Mouse (Mus musculus): ENCODE measurements around the gene Ctnna2. TPM values are rescaled to one million over a fixed set of nuclear protein-coding genes. Genes with fewer than 3 reads are reported as not detected.

Ctnna2 gene
- polyA plus RNA-seq, 1 experiment from 2014 or later = 7.2 TPM

DNA sequence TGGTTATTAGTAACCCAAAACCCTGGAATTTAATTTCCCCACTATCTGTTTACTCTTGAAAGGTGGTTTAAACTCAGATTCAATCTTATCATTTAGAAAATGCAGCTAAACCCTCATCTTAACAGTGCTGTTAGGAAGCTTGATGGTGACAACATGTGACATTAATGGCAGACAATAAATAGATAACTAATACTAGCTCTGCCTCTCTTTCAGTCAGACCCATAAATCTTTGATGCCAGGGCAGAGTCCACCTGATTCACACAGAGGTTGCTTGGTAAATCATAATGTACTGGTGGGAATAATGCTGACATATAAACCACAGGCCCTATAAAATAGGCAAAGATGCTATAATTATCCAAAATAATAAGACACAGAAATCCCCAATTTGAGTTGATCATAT lies 398.6 kb downstream of the Ctnna2 start:
- Histone ChIP-seq H3K27me3 (ENCODE audit: control insufficient read depth, insufficient read depth, low read length) (no peaks in the 10 kb centered on the region), H3K4me3 (replicated peaks; ENCODE audit: low read length) (no peak overlapping the region), H3K4me1 (ENCODE audit: control insufficient read depth, insufficient read depth, low read length) (no peaks in the 10 kb centered on the region), H3K9ac (ENCODE audit: low read length) (no peak overlapping the region), H3K36me3 (ENCODE audit: control insufficient read depth, insufficient read depth, low read length) (no peaks in the 10 kb centered on the region), H3K27ac (ENCODE audit: low read length) (no peak overlapping the region), H3K9me3 (replicated peaks; ENCODE audit: control insufficient read depth, low read length) (no peaks in the 10 kb centered on the region), H3K4me2 (ENCODE audit: low read depth, low read length) (no peak overlapping the region)
- ATAC-seq (ENCODE audit: insufficient read depth, low FRiP score) = no peak

DNA sequence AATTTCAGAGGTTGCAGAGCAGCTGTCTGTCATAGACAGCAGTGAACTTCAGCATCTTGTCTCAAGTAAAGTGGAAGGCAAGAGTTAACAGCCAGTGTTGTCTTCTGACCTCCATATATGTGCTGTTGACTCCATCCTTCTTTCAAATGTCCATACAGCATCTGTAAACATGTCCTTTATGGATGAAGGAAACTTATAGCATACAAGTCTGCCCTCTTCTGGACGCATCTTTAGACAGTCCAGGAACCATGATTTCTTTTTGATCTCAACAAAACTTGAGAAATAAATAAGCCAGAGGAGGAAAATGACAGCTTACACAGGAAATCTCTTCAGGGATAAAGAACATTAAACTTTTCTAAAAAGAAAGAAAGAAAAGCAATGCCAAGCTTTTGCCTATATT lies 400.9 kb downstream of the Ctnna2 start:
- WGBS = 48% methylated on average over 1 of the region's 1 CpGs
- H3K4me3 ChIP-seq (replicated peaks; ENCODE audit: low read length) = no peak overlapping the region
- H3K36me3 ChIP-seq (ENCODE audit: control insufficient read depth, insufficient read depth, low read length) = no peaks in the 10 kb centered on the region
- H3K9me3 ChIP-seq (replicated peaks; ENCODE audit: control insufficient read depth, low read length) = no peaks in the 10 kb centered on the region
- no peaks in the 10 kb centered on the region for H3K4me1 ChIP-seq (ENCODE audit: control insufficient read depth, insufficient read depth, low read length)
- H3K9ac ChIP-seq (ENCODE audit: low read length) = no peak overlapping the region
- no peaks in the 10 kb centered on the region for H3K27me3 ChIP-seq (ENCODE audit: control insufficient read depth, insufficient read depth, low read length)
- no peak for ATAC-seq (ENCODE audit: insufficient read depth, low FRiP score)
- H3K4me2 ChIP-seq (ENCODE audit: low read depth, low read length) = no peak overlapping the region
- H3K27ac ChIP-seq (ENCODE audit: low read length) = no peak overlapping the region

DNA sequence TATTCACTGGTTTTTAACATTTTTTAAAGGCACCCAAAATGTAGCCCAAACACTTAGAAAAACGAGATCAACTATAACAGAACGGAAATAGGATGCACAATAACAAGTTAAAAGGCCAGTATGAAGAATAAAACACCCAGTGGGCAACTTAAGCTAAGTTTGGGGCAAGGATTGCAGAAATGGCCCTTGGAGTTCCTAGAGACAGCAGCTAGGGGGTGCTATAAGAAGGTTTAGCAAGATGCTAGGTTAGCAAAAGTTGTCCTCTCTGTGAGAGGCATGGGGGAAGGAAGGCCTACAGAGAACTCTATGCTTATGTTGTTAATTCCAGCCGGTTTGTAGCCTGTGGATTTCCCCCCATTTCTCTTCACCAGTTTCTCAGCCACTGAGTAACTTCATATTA lies 401.9 kb downstream of the Ctnna2 start:
- WGBS = 45% methylated on average over 3 of the region's 3 CpGs
- Histone ChIP-seq H3K4me3 (replicated peaks; ENCODE audit: low read length) (no peak overlapping the region), H3K36me3 (ENCODE audit: control insufficient read depth, insufficient read depth, low read length) (no peaks in the 10 kb centered on the region), H3K9me3 (replicated peaks; ENCODE audit: control insufficient read depth, low read length) (no peaks in the 10 kb centered on the region), H3K27me3 (ENCODE audit: control insufficient read depth, insufficient read depth, low read length) (no peaks in the 10 kb centered on the region), H3K9ac (ENCODE audit: low read length) (no peak overlapping the region), H3K27ac (ENCODE audit: low read length) (no peak overlapping the region), H3K4me2 (ENCODE audit: low read depth, low read length) (no peak overlapping the region), H3K4me1 (ENCODE audit: control insufficient read depth, insufficient read depth, low read length) (no peaks in the 10 kb centered on the region)
- no peak for ATAC-seq (ENCODE audit: insufficient read depth, low FRiP score)

DNA sequence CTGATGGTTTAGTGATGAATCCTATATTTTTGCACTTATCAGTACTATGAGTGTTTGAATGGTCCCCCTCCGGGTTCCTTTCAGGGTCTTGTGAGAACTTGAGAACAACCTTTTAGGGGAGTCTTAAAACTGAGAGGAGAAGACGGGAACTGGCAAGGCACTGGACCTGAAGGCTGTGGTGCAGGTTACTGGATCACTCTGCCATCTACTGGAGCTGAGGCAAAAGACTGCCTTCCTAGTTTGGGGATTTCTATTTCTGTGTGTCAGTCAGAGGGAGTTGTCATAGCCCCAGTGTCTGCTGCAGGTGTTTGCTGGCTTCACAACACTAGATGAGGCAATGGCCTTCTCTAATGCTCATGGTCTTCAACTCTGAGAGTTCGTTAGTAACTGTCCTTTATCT lies 406.9 kb downstream of the Ctnna2 start:
- no peak overlapping the region for H3K4me3 ChIP-seq (replicated peaks; ENCODE audit: low read length)
- H3K36me3 ChIP-seq (ENCODE audit: control insufficient read depth, insufficient read depth, low read length) = no peaks in the 10 kb centered on the region
- H3K27ac ChIP-seq (ENCODE audit: low read length) = no peak overlapping the region
- H3K9ac ChIP-seq (ENCODE audit: low read length) = no peak overlapping the region
- H3K9me3 ChIP-seq (replicated peaks; ENCODE audit: control insufficient read depth, low read length) = no peaks in the 10 kb centered on the region
- H3K4me1 ChIP-seq (ENCODE audit: control insufficient read depth, insufficient read depth, low read length) = no peaks in the 10 kb centered on the region
- ATAC-seq (ENCODE audit: insufficient read depth, low FRiP score) = no peak
- no peaks in the 10 kb centered on the region for H3K27me3 ChIP-seq (ENCODE audit: control insufficient read depth, insufficient read depth, low read length)
- no peak overlapping the region for H3K4me2 ChIP-seq (ENCODE audit: low read depth, low read length)
- WGBS = 51% methylated on average over 3 of the region's 3 CpGs

DNA sequence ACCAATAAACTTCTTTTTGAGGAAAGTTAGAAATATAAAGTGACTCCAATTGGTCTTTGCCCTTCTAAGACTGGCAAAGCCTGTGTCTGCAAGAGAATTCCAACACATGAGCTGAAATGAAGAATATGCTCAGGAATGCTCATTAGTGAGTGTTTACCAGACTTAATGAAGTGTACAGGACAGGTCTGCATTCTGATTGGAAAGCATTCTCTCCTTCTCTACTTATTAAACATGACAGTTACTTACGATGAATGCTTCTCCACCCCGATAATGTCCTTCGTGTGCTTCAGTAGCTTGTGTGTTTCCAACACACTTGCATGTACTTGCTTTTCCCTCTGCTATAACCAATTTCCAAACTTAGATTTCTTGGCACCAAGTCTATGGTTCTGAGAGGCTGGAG lies 409.6 kb downstream of the Ctnna2 start:
- Histone ChIP-seq H3K4me3 (replicated peaks; ENCODE audit: low read length) (no peak overlapping the region), H3K36me3 (ENCODE audit: control insufficient read depth, insufficient read depth, low read length) (no peaks in the 10 kb centered on the region), H3K9me3 (replicated peaks; ENCODE audit: control insufficient read depth, low read length) (no peaks in the 10 kb centered on the region), H3K27ac (ENCODE audit: low read length) (no peak overlapping the region), H3K4me1 (ENCODE audit: control insufficient read depth, insufficient read depth, low read length) (no peaks in the 10 kb centered on the region), H3K27me3 (ENCODE audit: control insufficient read depth, insufficient read depth, low read length) (no peaks in the 10 kb centered on the region), H3K9ac (ENCODE audit: low read length) (no peak overlapping the region), H3K4me2 (ENCODE audit: low read depth, low read length) (no peak overlapping the region)
- WGBS = 91% methylated on average over 3 of the region's 3 CpGs
- ATAC-seq (ENCODE audit: insufficient read depth, low FRiP score) = no peak

DNA sequence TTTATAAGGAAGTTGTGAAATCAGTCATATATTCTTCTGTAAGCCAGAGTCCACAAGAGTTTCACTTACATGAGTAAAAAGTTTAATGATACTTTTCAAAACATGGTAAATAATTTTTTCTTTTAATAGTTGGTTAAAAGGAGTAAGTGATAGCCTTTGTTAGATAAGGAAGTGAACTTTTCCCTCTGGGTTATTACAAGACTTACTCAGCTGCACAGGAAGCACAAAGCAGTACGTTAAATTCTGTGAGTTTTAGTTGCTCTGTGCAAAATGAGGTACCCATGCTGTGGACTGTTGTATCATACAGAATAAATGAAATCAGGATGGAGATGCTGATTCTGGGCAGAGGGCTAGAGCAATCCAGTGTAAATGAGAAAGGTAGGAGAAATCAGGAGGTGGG lies 423.3 kb downstream of the Ctnna2 start:
- Histone ChIP-seq H3K4me3 (replicated peaks; ENCODE audit: low read length) (no peak overlapping the region), H3K9me3 (replicated peaks; ENCODE audit: control insufficient read depth, low read length) (no peaks in the 10 kb centered on the region), H3K27ac (ENCODE audit: low read length) (no peak overlapping the region), H3K36me3 (ENCODE audit: control insufficient read depth, insufficient read depth, low read length) (no peaks in the 10 kb centered on the region), H3K9ac (ENCODE audit: low read length) (no peak overlapping the region), H3K27me3 (ENCODE audit: control insufficient read depth, insufficient read depth, low read length) (no peaks in the 10 kb centered on the region), H3K4me1 (ENCODE audit: control insufficient read depth, insufficient read depth, low read length) (no peaks in the 10 kb centered on the region), H3K4me2 (ENCODE audit: low read depth, low read length) (no peak overlapping the region)
- no peak for ATAC-seq (ENCODE audit: insufficient read depth, low FRiP score)
- 52% methylated on average over 1 of the region's 1 CpGs for WGBS

DNA sequence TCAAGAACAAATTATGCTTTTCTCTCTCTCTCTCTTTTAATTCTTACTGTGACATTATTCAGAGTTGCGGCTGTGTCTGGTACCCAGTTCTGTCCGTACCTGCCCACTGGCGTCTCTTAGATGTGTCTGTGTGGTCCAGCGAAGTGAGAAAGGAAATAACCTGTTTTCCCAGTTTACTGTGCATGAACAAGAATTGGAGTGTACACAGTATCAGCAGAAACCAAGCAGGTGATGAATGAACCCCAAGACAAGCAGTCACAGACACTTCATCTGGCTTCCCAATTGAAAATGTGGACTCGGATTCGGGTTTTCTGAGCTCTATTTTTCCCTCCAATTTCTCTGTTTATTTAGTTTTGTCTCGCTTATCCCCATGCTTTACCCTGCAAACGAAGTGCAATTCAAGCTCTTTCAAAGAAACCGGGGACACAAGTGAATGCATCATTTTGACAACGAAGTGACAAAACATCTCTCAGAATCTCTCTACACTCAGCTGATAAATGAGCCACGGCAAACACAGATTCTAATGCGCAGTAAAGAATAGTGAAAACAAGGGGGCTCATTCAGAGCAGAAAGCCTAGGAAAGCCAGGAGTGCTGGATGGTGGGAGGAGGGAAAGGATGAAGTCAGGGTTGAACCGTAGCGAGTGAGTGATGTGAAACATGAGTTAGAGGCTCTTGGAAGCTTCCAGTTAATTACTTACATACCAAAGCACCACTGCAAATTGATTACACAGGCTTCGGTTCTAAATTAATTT lies 442.3 kb downstream of the Ctnna2 start:
- Histone ChIP-seq H3K9me3 (replicated peaks; ENCODE audit: control insufficient read depth, low read length) (no peaks in the 10 kb centered on the region), H3K27me3 (ENCODE audit: control insufficient read depth, insufficient read depth, low read length) (no peaks in the 10 kb centered on the region), H3K36me3 (ENCODE audit: control insufficient read depth, insufficient read depth, low read length) (no peaks in the 10 kb centered on the region), H3K9ac (ENCODE audit: low read length) (no peak overlapping the region), H3K4me2 (ENCODE audit: low read depth, low read length) (no peak overlapping the region), H3K4me3 (replicated peaks; ENCODE audit: low read length) (no peak overlapping the region), H3K27ac (ENCODE audit: low read length) (peak overlapping the region; percentile 49; the same call in 1 of the 2 replicates), H3K4me1 (ENCODE audit: control insufficient read depth, insufficient read depth, low read length) (no peaks in the 10 kb centered on the region)
- 25% methylated on average over 15 of the region's 15 CpGs for WGBS
- ATAC-seq (ENCODE audit: insufficient read depth, low FRiP score) = peak; percentile 56; the same call in 1 of the 2 replicates

DNA sequence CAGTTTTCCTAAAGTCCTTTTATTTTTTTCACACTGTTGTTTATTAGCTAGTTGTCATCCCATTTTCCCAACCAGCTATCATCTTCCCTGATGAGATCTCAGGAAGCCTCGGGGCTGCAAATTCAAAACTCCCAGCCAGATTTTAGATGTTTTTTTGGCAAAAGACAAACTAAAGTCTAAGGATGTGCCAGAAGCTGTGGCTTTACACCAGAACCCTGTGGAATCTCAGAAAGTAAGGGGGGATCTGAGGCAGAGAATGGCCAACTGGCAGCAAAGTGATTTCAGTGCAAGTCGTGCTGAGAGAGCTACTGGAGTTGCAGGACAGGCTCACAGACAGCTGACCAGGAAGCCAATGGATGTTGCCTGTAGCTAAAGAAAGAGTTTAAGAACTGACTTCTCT lies 451.9 kb downstream of the Ctnna2 start:
- Histone ChIP-seq H3K27ac (ENCODE audit: low read length) (no peak overlapping the region), H3K27me3 (ENCODE audit: control insufficient read depth, insufficient read depth, low read length) (no peaks in the 10 kb centered on the region), H3K4me3 (replicated peaks; ENCODE audit: low read length) (no peak overlapping the region), H3K9me3 (replicated peaks; ENCODE audit: control insufficient read depth, low read length) (no peaks in the 10 kb centered on the region), H3K9ac (ENCODE audit: low read length) (no peak overlapping the region), H3K4me1 (ENCODE audit: control insufficient read depth, insufficient read depth, low read length) (no peaks in the 10 kb centered on the region), H3K36me3 (ENCODE audit: control insufficient read depth, insufficient read depth, low read length) (no peaks in the 10 kb centered on the region), H3K4me2 (ENCODE audit: low read depth, low read length) (no peak overlapping the region)
- WGBS = 52% methylated on average over 2 of the region's 2 CpGs
- ATAC-seq (ENCODE audit: insufficient read depth, low FRiP score) = no peak

DNA sequence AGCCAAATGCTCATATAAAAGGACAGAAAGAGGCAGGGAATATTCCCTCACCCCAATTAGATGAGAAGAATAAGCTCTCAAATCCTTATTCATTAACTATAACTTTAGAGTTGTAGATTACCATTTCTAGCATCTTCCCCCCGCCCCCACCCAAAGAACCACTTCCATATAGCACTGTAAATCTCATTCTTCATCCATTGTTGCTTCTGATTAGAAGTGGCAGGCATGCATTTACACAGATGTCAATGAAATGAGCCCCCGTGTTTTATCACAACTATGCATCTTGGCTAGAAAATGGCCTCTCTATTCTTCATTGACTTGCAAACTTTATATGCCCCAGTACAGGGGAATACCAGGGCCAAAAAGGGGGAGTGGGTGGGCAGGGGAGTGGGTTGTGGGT lies 457.7 kb downstream of the Ctnna2 start:
- no peaks in the 10 kb centered on the region for H3K36me3 ChIP-seq (ENCODE audit: control insufficient read depth, insufficient read depth, low read length)
- H3K27me3 ChIP-seq (ENCODE audit: control insufficient read depth, insufficient read depth, low read length) = no peaks in the 10 kb centered on the region
- H3K9me3 ChIP-seq (replicated peaks; ENCODE audit: control insufficient read depth, low read length) = no peaks in the 10 kb centered on the region
- H3K4me2 ChIP-seq (ENCODE audit: low read depth, low read length) = no peak overlapping the region
- no peak overlapping the region for H3K4me3 ChIP-seq (replicated peaks; ENCODE audit: low read length)
- ATAC-seq (ENCODE audit: insufficient read depth, low FRiP score) = no peak
- H3K27ac ChIP-seq (ENCODE audit: low read length) = no peak overlapping the region
- no peaks in the 10 kb centered on the region for H3K4me1 ChIP-seq (ENCODE audit: control insufficient read depth, insufficient read depth, low read length)
- WGBS = 71% methylated on average over 2 of the region's 2 CpGs
- no peak overlapping the region for H3K9ac ChIP-seq (ENCODE audit: low read length)

All from stomach, embryonic 16.5 days (tissue).